Mouse (Mus musculus) heart, adult 9 months (tissue): ENCODE data around the gene Alg9.
A peak's percentile ranks its signal among the peaks of the same experiment; 100 is the strongest.

ENCODE experiments used
- DNase-seq, 2 experiments: peaks; one replicate each; pipeline ENCODE4 v3.0.0; 2022; ENCODE audit warnings: low spot score in 2 of 2

The Alg9 gene

GRCm38 (mm10) chr9:50885600-50885987 lies 110.8 kb downstream of the Alg9 start:
- no peak for DNase-seq

- no peak for DNase-seq
Observed at GRCm38 (mm10) chr9:50886870-50887269, 112.1 kb downstream of the Alg9 start.

- DNase-seq: peak; percentile 44 to 51
Observed at GRCm38 (mm10) chr9:50887351-50887750, 112.5 kb downstream of the Alg9 start.

GRCm38 (mm10) chr9:50889211-50889610 lies 114.4 kb downstream of the Alg9 start:
- no peak for DNase-seq

DNA sequence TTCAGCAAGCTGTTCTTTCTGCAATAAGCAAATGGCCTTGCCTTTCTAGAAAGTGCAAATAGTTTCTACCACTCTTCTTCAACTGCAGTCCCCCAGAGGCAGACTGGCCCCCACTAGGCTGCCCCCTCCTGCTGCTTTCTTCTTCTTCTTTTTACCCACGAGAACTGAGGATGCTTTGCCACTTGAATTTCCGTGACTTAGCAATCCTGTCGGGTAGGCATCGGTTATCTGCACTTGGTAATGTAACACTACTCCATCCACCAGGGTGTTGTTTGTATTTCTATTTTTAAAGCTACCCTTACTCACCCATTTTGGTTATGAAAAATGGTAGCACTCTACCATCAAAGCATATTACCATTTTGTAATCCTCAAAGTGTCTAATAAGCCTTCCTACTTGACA lies 115.1 kb downstream of the Alg9 start:
- no peak for DNase-seq

DNA sequence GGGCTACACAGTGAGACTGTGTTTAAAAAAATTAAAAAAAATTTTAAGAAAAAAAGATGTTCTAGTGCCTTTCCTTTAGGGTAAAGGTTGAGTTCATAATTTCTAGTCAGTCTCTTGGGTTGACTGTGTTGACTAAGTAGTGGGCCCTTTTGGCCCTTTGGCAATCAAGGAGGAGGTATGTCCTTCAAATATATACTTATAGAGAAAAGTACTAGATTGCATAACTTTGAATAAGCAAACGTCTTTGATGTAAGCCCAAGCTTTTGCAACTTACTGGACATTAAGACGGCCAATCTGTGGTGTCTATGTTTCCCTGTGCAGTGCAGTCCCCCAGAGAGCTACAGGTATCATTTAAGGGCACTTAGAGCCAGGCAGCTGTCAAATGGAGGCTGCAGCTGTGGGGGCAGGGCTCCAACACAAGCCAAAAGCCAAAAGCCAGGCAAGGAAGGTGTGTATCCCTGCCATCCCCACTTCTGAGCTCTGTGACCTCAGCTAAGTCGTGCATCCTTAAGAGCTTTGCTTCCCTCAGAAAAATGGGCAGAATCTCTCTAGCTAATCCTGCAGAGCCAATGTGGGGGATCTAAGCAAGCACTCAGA lies 115.8 kb downstream of the Alg9 start:
- DNase-seq: no peak
